Mouse (Mus musculus) MEL (cell line): Measurements from ENCODE around the gene Lpar5.

Experiments
- CHD2 ChIP-seq: IDR thresholded peaks from 2 replicates; pipeline ENCODE4 v1.6.1; 2011; ENCODE audit warnings: low read length, improper control_type of control experiment
- CTCF ChIP-seq, 3 experiments: IDR thresholded peaks in 2 of 3; conservative IDR thresholded peaks in 1 of 3; 2 replicates each; pipeline ENCODE4 v1.5.1; 2011 to 2012; ENCODE audit warnings: low read length in 3 of 3, low read depth in 2 of 3, mild to moderate bottlenecking in 2 of 3, improper control_type of control experiment in 1 of 3, inconsistent platforms in 1 of 3, mixed read lengths in 1 of 3, moderate library complexity in 1 of 3; ENCODE audit not compliant: control insufficient read depth in 1 of 3, insufficient read depth in 1 of 3, poor library complexity in 1 of 3, severe bottlenecking in 1 of 3
- ELF1 ChIP-seq: IDR thresholded peaks from 2 replicates; pipeline ENCODE4 v1.6.1; 2014; ENCODE audit warnings: low read depth, mild to moderate bottlenecking, inconsistent platforms, low read length, improper control_type of control experiment, moderate library complexity
- EP300 ChIP-seq, 2 experiments: IDR thresholded peaks; 2 replicates each; pipeline ENCODE4 v1.6.1; 2011; ENCODE audit warnings: improper control_type of control experiment in 2 of 2, low read length in 2 of 2, low read depth in 1 of 2, mild to moderate bottlenecking in 1 of 2
- GATA1 ChIP-seq: IDR thresholded peaks from 2 replicates; pipeline ENCODE4 v1.6.1; 2011; ENCODE audit warnings: low read depth, low read length, improper control_type of control experiment
- MAFK ChIP-seq: IDR thresholded peaks from 2 replicates; pipeline ENCODE4 v1.6.1; 2011; ENCODE audit warnings: low read depth, mild to moderate bottlenecking, low read length, improper control_type of control experiment, borderline replicate concordance
- MXI1 ChIP-seq: IDR thresholded peaks from 2 replicates; pipeline ENCODE4 v1.6.1; 2011; ENCODE audit warnings: mild to moderate bottlenecking, low read depth, low read length, improper control_type of control experiment
- MYC ChIP-seq: IDR thresholded peaks from 2 replicates; pipeline ENCODE4 v1.6.1; 2011; ENCODE audit warnings: low read depth, mild to moderate bottlenecking, low read length, improper control_type of control experiment, moderate library complexity
- POLR2A ChIP-seq, 2 experiments: IDR thresholded peaks; 2 replicates each; pipeline ENCODE4 v1.6.1; 2011 to 2012; ENCODE audit warnings: low read length in 2 of 2, mild to moderate bottlenecking in 2 of 2, control low read depth in 1 of 2, improper control_type of control experiment in 1 of 2, low read depth in 1 of 2, moderate library complexity in 1 of 2; ENCODE audit not compliant: control insufficient read depth in 1 of 2, insufficient read depth in 1 of 2, poor library complexity in 1 of 2
- TAL1 ChIP-seq: IDR thresholded peaks from 2 replicates; pipeline ENCODE4 v1.6.1; 2012; ENCODE audit warnings: mild to moderate bottlenecking, inconsistent platforms, low read length, moderate library complexity, mixed read lengths
- ZC3H11A ChIP-seq: IDR thresholded peaks from 2 replicates; pipeline ENCODE4 v1.6.1; 2012; ENCODE audit warnings: low read depth, mild to moderate bottlenecking, inconsistent platforms, low read length, improper control_type of control experiment
- ZKSCAN1 ChIP-seq: IDR thresholded peaks from 2 replicates; pipeline ENCODE4 v1.6.1; 2012; ENCODE audit warnings: low read depth, mild to moderate bottlenecking, inconsistent platforms, low read length, improper control_type of control experiment, moderate library complexity
- ZNF384 ChIP-seq: IDR thresholded peaks from 2 replicates; pipeline ENCODE4 v1.6.1; 2012; ENCODE audit warnings: low read depth, mild to moderate bottlenecking, inconsistent platforms, low read length, improper control_type of control experiment

DNA sequence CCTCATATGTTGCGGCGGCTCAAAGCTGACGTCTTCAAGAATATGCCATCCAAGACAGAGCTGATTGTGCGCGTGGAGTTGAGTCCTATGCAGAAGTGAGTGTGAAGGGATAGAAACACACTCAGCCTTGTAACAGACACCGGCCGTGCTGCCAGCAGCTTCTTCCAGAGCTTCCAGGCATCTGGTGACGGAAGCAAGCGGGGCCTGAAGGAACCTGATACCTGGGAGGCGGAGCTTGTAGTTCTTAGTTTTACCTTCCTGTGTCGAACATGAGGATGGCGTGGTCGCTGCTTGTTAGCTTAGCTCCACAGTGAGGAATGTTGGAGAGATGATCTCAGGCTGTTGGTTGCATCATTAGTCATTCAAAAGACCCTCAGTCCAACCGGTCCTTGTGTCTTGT, 41.7 kb downstream of the Lpar5 start:
- TF ChIP-seq CHD2 (no peak), TAL1 (no peak), MXI1 (no peak), POLR2A (IDR thresholded peaks at IDR 0.05; ENCODE audit: control insufficient read depth in 1 of 2, insufficient read depth in 1 of 2, low read depth in 1 of 2, low read length in 2 of 2, poor library complexity in 1 of 2) (no peak), MAFK (no peak), EP300 (IDR thresholded peaks at IDR 0.05; ENCODE audit: low read depth in 1 of 2, low read length in 2 of 2) (no peak), ELF1 (no peak), ZKSCAN1 (no peak), CTCF (IDR thresholded peaks at IDR 0.05 in 2 of 3, conservative IDR thresholded peaks at IDR 0.05 in 1 of 3; ENCODE audit: control insufficient read depth in 1 of 3, insufficient read depth in 1 of 3, low read depth in 2 of 3, low read length in 3 of 3, poor library complexity in 1 of 3, severe bottlenecking in 1 of 3) (no peak), ZNF384 (no peak), ZC3H11A (no peak), MYC (no peak), GATA1 (no peak)
